Mouse (Mus musculus) ES-E14 (cell line): ENCODE measurements around the gene Ski. TPM values are rescaled to one million over a fixed set of nuclear protein-coding genes. Genes with fewer than 3 reads are reported as not detected.

Experiments
- DNase-seq: peaks from one replicate; pipeline ENCODE4 v3.0.0-alpha.2; 2013; ENCODE audit warnings: low read depth, low spot score
- H3K27ac ChIP-seq: 2 replicates; pipeline ENCODE4 v1.5.1; 2012; ENCODE audit warnings: low read depth, mild to moderate bottlenecking, low read length, moderate library complexity, mixed read lengths; ENCODE audit not compliant: poor library complexity, insufficient read depth, severe bottlenecking
- H3K36me3 ChIP-seq: 2 replicates; pipeline ENCODE4 v1.6.1; 2012; ENCODE audit warnings: mild to moderate bottlenecking, low read length, moderate library complexity, mixed read lengths; ENCODE audit not compliant: control insufficient read depth, poor library complexity, insufficient read depth, severe bottlenecking
- H3K4me1 ChIP-seq, 2 experiments: fragments of 150-350 bp in 1 of 2; sonication (generic) in 1 of 2; 2 replicates each; pipeline ENCODE4 v1.6.1; 2012; ENCODE audit warnings: low read length in 2 of 2, mild to moderate bottlenecking in 1 of 2, mixed read lengths in 1 of 2; ENCODE audit not compliant: control insufficient read depth in 2 of 2, insufficient read depth in 2 of 2, poor library complexity in 1 of 2
- H3K4me3 ChIP-seq, 2 experiments: fragments of 150-350 bp in 1 of 2; sonication (generic) in 1 of 2; 2 replicates each; pipeline ENCODE4 v1.5.1; 2012; ENCODE audit warnings: low read length in 2 of 2, low read depth in 1 of 2, mild to moderate bottlenecking in 1 of 2, mixed read lengths in 1 of 2; ENCODE audit not compliant: insufficient read depth in 1 of 2, poor library complexity in 1 of 2, severe bottlenecking in 1 of 2
- H3K9ac ChIP-seq: 2 replicates; pipeline ENCODE4 v1.6.1; 2012; ENCODE audit warnings: low read depth, mild to moderate bottlenecking, low read length, mixed read lengths; ENCODE audit not compliant: poor library complexity, insufficient read depth, severe bottlenecking
- H3K9me3 ChIP-seq: fragments of 150-350 bp; sonication (generic); 2 replicates; pipeline ENCODE4 v1.6.1; 2012; ENCODE audit warnings: low read depth, mild to moderate bottlenecking, low read length; ENCODE audit not compliant: control insufficient read depth, insufficient read depth
- CHD2 ChIP-seq: IDR thresholded peaks from 2 replicates; pipeline ENCODE4 v1.6.1; 2014; ENCODE audit warnings: mild to moderate bottlenecking, low read depth, low read length, inconsistent platforms
- HCFC1 ChIP-seq: IDR thresholded peaks from 2 replicates; pipeline ENCODE4 v1.6.1; 2012; ENCODE audit warnings: low read length, inconsistent platforms, borderline replicate concordance; ENCODE audit not compliant: insufficient read depth
- MAFK ChIP-seq: IDR thresholded peaks from 2 replicates; pipeline ENCODE4 v1.6.1; 2014; ENCODE audit warnings: mild to moderate bottlenecking, low read depth, low read length, inconsistent platforms; ENCODE audit not compliant: insufficient read depth
- ZC3H11A ChIP-seq: IDR thresholded peaks from 2 replicates; pipeline ENCODE4 v1.6.1; 2012; ENCODE audit warnings: low read depth, mild to moderate bottlenecking, inconsistent platforms, low read length, borderline replicate concordance
- ZNF384 ChIP-seq: IDR thresholded peaks from 2 replicates; pipeline ENCODE4 v1.6.1; 2012; ENCODE audit warnings: low read depth, low read length, inconsistent platforms
- in situ Hi-C, 2 experiments: fragments of 600-800 bp; cut with MboI; formaldehyde crosslinking; loops; one replicate each; pipeline ENCODE4 v1.15.1; 2025; ENCODE audit warnings: low sequenced_read_pairs in 2 of 2, inconsistent platforms in 1 of 2; ENCODE audit not compliant: unreplicated experiment in 2 of 2
- total RNA-seq: library from RNA; depleted of rRNA; stranded (reverse); fragments of 300-350 nt; gene quantifications from 2 replicates; pipeline ENCODE4 v1.2.3, GENCODE M21; 2012

The Ski gene
- total RNA-seq, 1 experiment, result 30.2 TPM

- Histone ChIP-seq H3K27ac (no peak overlapping the region), H3K9me3 (no peaks in the 10 kb centered on the region), H3K36me3 (no peaks in the 10 kb centered on the region), H3K4me3 (no peak overlapping the region), H3K4me1 (peaks cover 11 to 17% of the 10 kb centered on the region in 2 experiments), H3K9ac (no peak overlapping the region)
- DNase-seq, result no peak
- TF ChIP-seq MAFK, result no peak
- no peak for TF ChIP-seq ZNF384
- no peak for TF ChIP-seq HCFC1
- TF ChIP-seq ZC3H11A, result no peak
- no peak for TF ChIP-seq CHD2
- in situ Hi-C loops, result no loop called here
Measured at GRCm38 (mm10) chr4:155148910-155149698, 73.3 kb downstream of the Ski start.

GRCm38 (mm10) chr4:155148453-155148852 is 73.9 kb downstream of the Ski start:
- no peak for TF ChIP-seq MAFK
- no peak for TF ChIP-seq ZC3H11A
- no peak for TF ChIP-seq ZNF384
- TF ChIP-seq CHD2, result no peak
- no peak for TF ChIP-seq HCFC1
- H3K9ac ChIP-seq, result no peak overlapping the region
- in situ Hi-C loops, result no loop called here

GRCm38 (mm10) chr4:155146107-155146823 is 76.1 kb downstream of the Ski start:
- in situ Hi-C loops, result no loop called here
- Histone ChIP-seq H3K9ac (no peak overlapping the region), H3K4me3 (no peak overlapping the region), H3K4me1 (peaks cover 8% of the 10 kb centered on the region in 2 experiments), H3K27ac (no peak overlapping the region), H3K9me3 (no peaks in the 10 kb centered on the region), H3K36me3 (no peaks in the 10 kb centered on the region)
- no peak for DNase-seq
- no peak for TF ChIP-seq ZC3H11A
- no peak for TF ChIP-seq CHD2
- TF ChIP-seq ZNF384, result no peak
- no peak for TF ChIP-seq MAFK
- no peak for TF ChIP-seq HCFC1

More at GRCm38 (mm10) chr4:155148453-155148852, 73.9 kb downstream of the Ski start:
- no peak overlapping the region for H3K27ac ChIP-seq
- H3K4me1 ChIP-seq, result peaks cover 11 to 17% of the 10 kb centered on the region in 2 experiments
- H3K4me3 ChIP-seq, result no peak overlapping the region
- H3K9me3 ChIP-seq, result no peaks in the 10 kb centered on the region
- no peaks in the 10 kb centered on the region for H3K36me3 ChIP-seq
- DNase-seq, result no peak

GRCm38 (mm10) chr4:155144548-155145180 is 77.7 kb downstream of the Ski start:
- in situ Hi-C loops, result no loop called here
- Histone ChIP-seq H3K27ac (no peak overlapping the region), H3K4me1 (peaks cover under 1 to 3% of the 10 kb centered on the region in 2 experiments; a peak in 1 of 4 replicates), H3K9ac (no peak overlapping the region), H3K36me3 (no peaks in the 10 kb centered on the region), H3K9me3 (no peaks in the 10 kb centered on the region), H3K4me3 (no peak overlapping the region)
- no peak for TF ChIP-seq HCFC1
- TF ChIP-seq MAFK, result no peak
- TF ChIP-seq ZC3H11A, result no peak
- TF ChIP-seq ZNF384, result no peak
- TF ChIP-seq CHD2, result no peak
- no peak for DNase-seq
